Mouse (Mus musculus) ES-Bruce4 (cell line): Measurements from ENCODE around the gene Nphp4. TPM values are rescaled to one million over a fixed set of nuclear protein-coding genes. Genes with fewer than 3 reads are reported as not detected.
A peak's percentile ranks its signal among the peaks of the same experiment; 100 is the strongest.

Experiments used
- H3K27ac ChIP-seq: 2 replicates; pipeline ENCODE4 v1.5.1; 2012; ENCODE audit warnings: low read length, inconsistent platforms; ENCODE audit not compliant: insufficient read depth
- H3K27me3 ChIP-seq: 2 replicates; pipeline ENCODE4 v1.6.1; 2012; ENCODE audit warnings: mild to moderate bottlenecking, low read length, inconsistent platforms; ENCODE audit not compliant: control insufficient read depth, poor library complexity, insufficient read depth, severe bottlenecking
- H3K36me3 ChIP-seq: 2 replicates; pipeline ENCODE4 v1.6.1; 2012; ENCODE audit warnings: inconsistent platforms, mild to moderate bottlenecking, low read length, moderate library complexity; ENCODE audit not compliant: control insufficient read depth, poor library complexity, insufficient read depth, severe bottlenecking
- H3K4me1 ChIP-seq: one replicate; pipeline ENCODE4 v1.8.1; 2011; ENCODE audit warnings: low read length; ENCODE audit not compliant: control insufficient read depth, insufficient read depth
- H3K4me3 ChIP-seq: 2 replicates; pipeline ENCODE4 v1.5.1; 2011; ENCODE audit warnings: low read depth, mild to moderate bottlenecking, low read length
- H3K9ac ChIP-seq: 2 replicates; pipeline ENCODE4 v1.6.1; 2012; ENCODE audit warnings: low read depth, mild to moderate bottlenecking, inconsistent platforms; ENCODE audit not compliant: poor library complexity, severe bottlenecking
- H3K9me3 ChIP-seq: replicated peaks from 2 replicates; pipeline ENCODE4 v1.6.1; 2012; ENCODE audit warnings: mild to moderate bottlenecking, low read length, inconsistent platforms; ENCODE audit not compliant: control insufficient read depth, poor library complexity, insufficient read depth, severe bottlenecking
- CTCF ChIP-seq: IDR thresholded peaks from one replicate; pipeline ENCODE4 v1.8.1; 2011; ENCODE audit warnings: low read depth, low read length
- EP300 ChIP-seq: IDR thresholded peaks from 2 replicates; pipeline ENCODE4 v1.6.1; 2011; ENCODE audit warnings: low read depth, low read length; ENCODE audit not compliant: insufficient read depth
- POLR2A ChIP-seq: IDR thresholded peaks from one replicate; pipeline ENCODE4 v1.8.1; 2011; ENCODE audit warnings: low read length; ENCODE audit not compliant: insufficient read depth
- polyA plus RNA-seq: library from polyadenylated mRNA; stranded (reverse); fragments of >200 nt; gene quantifications from 2 replicates; pipeline ENCODE4 v1.2.4, GENCODE M21; 2011; ENCODE audit warnings: low read depth; ENCODE audit not compliant: missing spikeins, insufficient read depth, insufficient read length

Nphp4 gene
- polyA plus RNA-seq, 1 experiment, result 4.8 TPM

DNA sequence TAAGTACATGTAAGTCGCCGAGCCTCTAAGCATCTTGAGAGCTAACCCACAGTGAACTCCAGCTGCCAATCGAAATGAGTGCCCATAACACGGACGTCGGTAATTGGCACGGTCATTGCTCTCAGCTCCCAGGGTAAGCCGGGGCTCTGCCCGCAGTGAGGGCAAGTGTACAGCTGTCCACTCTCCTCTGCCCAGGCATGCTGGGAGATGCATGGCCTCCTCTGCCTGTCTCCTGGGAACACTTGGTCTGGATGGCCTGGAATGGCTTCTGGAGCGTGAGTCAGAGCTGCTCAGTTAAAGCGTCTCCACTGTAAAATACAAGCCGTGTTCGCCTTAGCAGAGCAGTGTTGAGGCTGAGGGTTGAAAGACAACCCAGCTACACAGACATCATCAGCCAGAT is 9.9 kb upstream of the Nphp4 start:
- Histone ChIP-seq H3K9ac (no peak overlapping the region), H3K36me3 (no peaks in the 10 kb centered on the region), H3K4me3 (no peak overlapping the region), H3K27me3 (no peaks in the 10 kb centered on the region), H3K4me1 (no peaks in the 10 kb centered on the region), H3K27ac (no peak overlapping the region), H3K9me3 (no peaks in the 10 kb centered on the region)
- TF ChIP-seq POLR2A, result no peak
- TF ChIP-seq CTCF, result no peak
- no peak for TF ChIP-seq EP300

DNA sequence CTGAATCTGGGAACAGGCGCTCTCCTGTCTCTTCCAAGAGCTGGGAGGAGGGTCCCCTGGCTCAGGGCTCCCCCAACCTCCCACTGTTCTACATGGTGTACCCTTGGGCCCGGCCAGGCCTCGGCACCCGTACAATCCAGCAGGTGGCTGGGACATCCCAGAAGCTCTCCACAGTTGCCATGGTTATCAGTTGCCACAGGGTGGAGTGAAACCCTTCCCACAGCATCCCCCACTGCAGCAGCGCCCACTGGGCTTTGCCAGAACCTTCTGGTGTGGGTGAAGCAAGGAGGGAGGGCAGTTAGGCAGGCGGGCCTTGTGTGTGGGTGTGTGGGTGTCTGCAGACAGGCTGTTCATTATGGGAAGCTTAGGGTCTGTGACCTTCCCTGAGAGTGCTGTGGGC is 8.6 kb upstream of the Nphp4 start:
- no peak overlapping the region for H3K4me3 ChIP-seq
- no peak for TF ChIP-seq POLR2A
- TF ChIP-seq CTCF, result no peak
- no peak for TF ChIP-seq EP300
- H3K4me1 ChIP-seq, result no peaks in the 10 kb centered on the region
- no peaks in the 10 kb centered on the region for H3K36me3 ChIP-seq
- no peaks in the 10 kb centered on the region for H3K27me3 ChIP-seq
- H3K27ac ChIP-seq, result no peak overlapping the region
- H3K9ac ChIP-seq, result no peak overlapping the region
- H3K9me3 ChIP-seq, result no peaks in the 10 kb centered on the region

DNA sequence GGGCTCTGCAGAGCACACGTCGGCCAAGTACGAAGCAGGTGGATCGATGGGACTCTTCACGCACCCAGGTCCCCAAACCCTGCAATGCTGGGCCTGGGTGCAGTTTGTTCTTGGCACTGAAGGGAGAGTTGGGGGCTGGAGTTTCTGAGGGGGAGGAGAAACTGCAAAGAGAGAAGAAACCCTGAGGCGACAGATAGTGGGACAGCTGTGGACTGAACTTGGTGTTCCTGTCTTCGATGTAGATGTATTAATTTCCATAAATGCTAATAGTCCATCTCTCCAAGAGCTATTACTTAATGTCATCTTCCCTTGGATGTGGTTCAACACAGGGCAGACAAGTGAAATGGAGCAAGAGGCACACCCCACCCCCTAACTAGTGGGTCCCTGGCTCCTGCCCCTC is 565 bp upstream of the Nphp4 start:
- no peaks in the 10 kb centered on the region for H3K36me3 ChIP-seq
- no peak for TF ChIP-seq POLR2A
- TF ChIP-seq EP300, result no peak
- TF ChIP-seq CTCF, result no peak
- no peak overlapping the region for H3K27ac ChIP-seq
- no peak overlapping the region for H3K9ac ChIP-seq
- H3K9me3 ChIP-seq, result no peaks in the 10 kb centered on the region
- H3K27me3 ChIP-seq, result no peaks in the 10 kb centered on the region
- no peaks in the 10 kb centered on the region for H3K4me1 ChIP-seq
- H3K4me3 ChIP-seq, result no peak overlapping the region

DNA sequence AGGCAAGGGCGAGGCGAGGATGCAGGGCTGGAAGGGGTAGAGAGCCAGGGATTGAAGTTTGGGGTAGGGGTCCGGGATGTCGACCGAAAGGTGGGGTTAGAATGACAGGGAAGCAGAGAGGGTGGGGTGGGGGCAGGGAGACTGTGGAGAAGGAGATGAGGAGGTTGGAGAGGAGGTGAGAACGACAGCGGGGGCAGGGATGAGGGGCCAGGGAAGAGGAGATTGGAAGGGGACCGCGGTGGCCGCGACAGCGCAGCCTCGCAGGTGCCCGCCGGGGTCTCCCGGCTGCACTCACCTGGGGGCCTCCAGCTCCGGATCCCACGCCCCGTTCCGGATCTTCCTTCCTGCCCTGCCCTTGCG is 580 bp downstream of the Nphp4 start:
- no peaks in the 10 kb centered on the region for H3K36me3 ChIP-seq
- no peaks in the 10 kb centered on the region for H3K27me3 ChIP-seq
- no peak overlapping the region for H3K27ac ChIP-seq
- no peaks in the 10 kb centered on the region for H3K9me3 ChIP-seq
- H3K4me1 ChIP-seq, result no peaks in the 10 kb centered on the region
- peak overlapping the region; percentile 36 for H3K9ac ChIP-seq
- H3K4me3 ChIP-seq, result peak overlapping the region; percentile 68
- TF ChIP-seq POLR2A, result no peak
- no peak for TF ChIP-seq EP300
- TF ChIP-seq CTCF, result no peak

DNA sequence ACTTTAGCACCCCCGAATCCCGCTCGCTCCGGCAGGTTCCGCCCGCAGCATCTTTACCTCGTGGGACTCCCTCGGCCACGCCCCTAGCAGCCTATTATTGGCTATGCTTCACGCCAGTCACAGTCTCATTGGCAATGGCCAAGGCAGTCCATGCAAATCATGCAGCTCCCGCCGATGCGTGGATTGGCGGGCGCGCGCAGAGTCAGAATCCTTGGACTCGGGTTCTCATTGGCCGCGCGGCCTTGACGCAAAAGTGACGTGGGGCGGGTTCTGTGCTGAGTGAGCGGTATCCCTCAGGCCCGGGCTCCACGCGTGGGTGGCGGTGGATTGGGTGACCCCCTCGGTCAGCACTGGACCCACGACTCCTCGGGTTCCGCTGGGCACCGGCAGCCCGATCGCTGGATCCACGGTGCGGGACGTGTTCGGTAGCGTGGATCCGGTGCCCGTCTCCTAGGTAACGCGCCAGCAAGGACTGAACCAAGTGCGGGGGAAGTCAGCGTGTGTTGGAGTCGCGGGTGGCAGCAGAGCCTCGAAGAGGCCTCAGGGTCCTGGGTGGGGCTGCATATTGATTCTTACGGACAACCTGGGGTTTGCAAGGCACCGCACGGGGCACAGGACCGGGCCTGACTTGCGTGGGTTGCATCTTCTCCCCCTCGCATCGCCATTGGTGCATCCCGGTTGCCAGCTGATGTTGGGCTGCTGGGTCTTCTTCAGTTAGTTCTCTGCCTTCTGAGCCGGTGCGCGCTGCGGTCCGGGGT is 1.1 kb downstream of the Nphp4 start, which contains the start of gene Kcnab2:
Gene Kcnab2, minus strand, starts transcription at position 406 of the 758 bp plus-strand sequence.
- Histone ChIP-seq H3K27me3 (no peaks in the 10 kb centered on the region), H3K9ac (peak within 1 kb of the TSS; percentile 55), H3K9me3 (no peaks in the 10 kb centered on the region), H3K36me3 (no peaks in the 10 kb centered on the region), H3K4me3 (peak within 1 kb of the TSS; percentile 68), H3K4me1 (no peaks in the 10 kb centered on the region), H3K27ac (no peak within 1 kb of the TSS)
- TF ChIP-seq EP300, result no peak
- TF ChIP-seq CTCF, result no peak

DNA sequence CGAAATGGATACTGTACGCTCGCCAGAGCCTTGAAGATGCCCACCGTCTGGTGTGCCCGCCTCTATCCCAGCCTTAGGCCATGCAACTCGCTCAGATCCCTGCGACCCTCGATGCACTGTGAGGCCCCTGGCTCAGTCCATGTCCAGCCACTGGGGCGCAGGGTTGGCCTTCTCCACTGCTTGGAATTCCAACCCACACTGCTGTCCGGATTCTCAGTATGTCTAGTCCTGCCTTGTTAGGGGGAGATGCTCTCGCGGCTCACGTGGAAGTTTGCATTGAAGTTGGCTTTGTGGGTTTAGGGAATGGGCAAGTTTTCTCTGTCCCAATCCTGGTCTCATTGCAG is 1.7 kb downstream of the Nphp4 start:
- no peaks in the 10 kb centered on the region for H3K4me1 ChIP-seq
- no peak overlapping the region for H3K27ac ChIP-seq
- peak overlapping the region; percentile 55 for H3K9ac ChIP-seq
- H3K4me3 ChIP-seq, result peak overlapping the region; percentile 68
- no peak for TF ChIP-seq CTCF
- TF ChIP-seq POLR2A, result no peak
- no peaks in the 10 kb centered on the region for H3K36me3 ChIP-seq
- no peaks in the 10 kb centered on the region for H3K27me3 ChIP-seq
- H3K9me3 ChIP-seq, result no peaks in the 10 kb centered on the region
